In the genomic region with DNA sequence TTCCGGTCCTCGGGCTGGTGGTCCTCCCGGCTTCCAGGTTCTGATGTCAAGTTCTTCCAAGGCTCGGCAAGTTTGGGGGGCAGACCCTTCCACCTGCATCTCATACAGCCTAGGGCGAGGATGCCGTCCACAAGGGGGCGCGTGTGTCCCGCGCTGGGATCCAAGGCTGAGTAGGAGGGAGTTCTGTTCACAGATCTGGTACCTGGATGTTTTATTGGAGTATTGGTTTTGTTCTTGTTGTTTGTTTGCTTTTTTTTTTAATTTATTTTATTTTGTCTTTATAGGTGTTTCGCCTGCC, we compare ENCODE assay signal across 1 mouse cellular context.
TF ChIP-seq lines count a peak whose summit lies in the region.

No protein-coding gene starts in this region.

TF ChIP-seq in myocyte, 11 proteins besides CTCF, POLR2A, EP300 and RAD21:
- no peak for TF ChIP-seq POLR2AphosphoS2 (IDR thresholded peaks at IDR 0.05; ENCODE audit: insufficient read length, low read depth)
- TF ChIP-seq TCF12 (IDR thresholded peaks at IDR 0.05; ENCODE audit: insufficient read depth, poor library complexity, severe bottlenecking) = no peak
- no peak for TF ChIP-seq TCF3 (IDR thresholded peaks at IDR 0.05; ENCODE audit: insufficient read length, low read depth)
- TF ChIP-seq SRF (IDR thresholded peaks at IDR 0.05; ENCODE audit: control insufficient read depth, insufficient read length, low read depth) = no peak
- TF ChIP-seq USF1 (IDR thresholded peaks at IDR 0.05; ENCODE audit: low read depth) = no peak
